Mouse (Mus musculus) testis, adult 2 months (tissue): ENCODE results near the gene E430018J23Rik.

Experiments
- CTCF ChIP-seq: fragments of 200-500 bp; IDR thresholded peaks from 2 replicates; pipeline ENCODE4 v1.5.1; 2012; ENCODE audit warnings: low read depth, mild to moderate bottlenecking, inconsistent platforms, low read length, moderate library complexity; ENCODE audit not compliant: control insufficient read depth, insufficient read depth, insufficient replicate concordance
- POLR2A ChIP-seq: fragments of 200-500 bp; IDR thresholded peaks from 2 replicates; pipeline ENCODE4 v1.6.1; 2012; ENCODE audit warnings: low read depth, mild to moderate bottlenecking, inconsistent platforms, low read length, moderate library complexity; ENCODE audit not compliant: control insufficient read depth

DNA sequence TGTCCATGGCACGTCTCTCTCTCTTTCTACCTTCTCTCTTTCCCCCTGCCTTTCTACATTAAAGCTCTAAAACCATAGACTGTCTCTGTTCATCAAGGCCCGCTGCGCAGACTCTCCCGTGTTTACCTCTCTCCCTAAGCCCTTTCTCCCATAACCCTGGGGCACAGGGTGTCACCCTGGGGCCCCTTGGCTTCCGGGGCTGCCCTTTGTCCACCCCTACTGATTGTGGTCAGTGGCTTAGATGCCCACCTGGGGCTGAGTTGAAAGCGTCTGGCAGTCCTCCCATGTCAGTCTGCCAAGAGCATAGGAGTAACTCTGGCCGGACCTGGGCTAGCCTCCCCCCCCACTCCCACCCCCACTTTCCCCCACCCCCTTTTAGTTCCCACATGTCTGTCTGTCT is 3.1 kb downstream of the E430018J23Rik start:
- no peak for TF ChIP-seq CTCF
- TF ChIP-seq POLR2A: no peak
